13 mouse cellular contexts compared by ENCODE assay signal in the genomic region with DNA sequence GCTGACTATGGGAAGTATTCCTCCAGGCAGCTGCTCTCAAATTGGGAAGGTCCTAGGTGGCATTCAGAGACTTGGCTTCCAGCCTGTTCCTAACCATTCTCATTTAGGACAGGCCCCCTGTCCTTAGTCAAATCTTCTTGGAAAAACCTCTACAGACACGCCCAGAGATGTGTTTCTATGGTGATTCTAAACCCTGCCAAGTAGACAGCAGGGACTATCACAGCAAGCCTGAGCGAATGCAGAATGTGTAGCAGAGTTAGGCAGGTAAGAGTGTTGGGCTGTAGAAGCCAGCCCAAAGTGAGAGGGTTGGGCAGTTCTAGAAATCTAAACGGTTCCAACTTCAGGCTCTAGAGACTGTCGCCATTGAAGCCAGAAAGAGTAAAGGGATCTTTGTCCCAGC.
"Had no signal": no experiment of that assay in that cellular context is flagged by ENCODE, and none has a peak within 500 bp of the region (broad histone marks: within the 10 kb centered on the region; RNA-seq: fewer than 3 reads in every experiment).

No protein-coding gene starts in this region.

- DNase-seq: kidney, postnatal 36 days; left cerebral cortex, postnatal 4 days; lung, adult 2 months; lung, postnatal 36 days; midbrain, embryonic 14.5 days; right cerebral cortex, adult 18-20 months; right cerebral cortex, postnatal 25 days; thymus, postnatal 4 days had no signal

- H3K4me3 ChIP-seq: limb, embryonic 13.5 days; liver, embryonic 15.5 days; midbrain, embryonic 10.5 days; myocyte; neural tube, embryonic 15.5 days had no signal

- H3K27ac ChIP-seq: limb, embryonic 13.5 days; liver, embryonic 15.5 days; midbrain, embryonic 10.5 days; neural tube, embryonic 15.5 days had no signal
